Mouse (Mus musculus) liver, embryonic 14.5 days (tissue): Measurements from ENCODE around the gene Ptprcap.

Experiments
- CTCF ChIP-seq: IDR thresholded peaks from 2 replicates; pipeline ENCODE4 v1.5.1; 2016; ENCODE audit warnings: antibody characterized with exemption, low read depth, control low read depth
- EP300 ChIP-seq: IDR thresholded peaks from 2 replicates; pipeline ENCODE4 v1.6.1; 2016; ENCODE audit warnings: antibody characterized with exemption, low read depth

DNA sequence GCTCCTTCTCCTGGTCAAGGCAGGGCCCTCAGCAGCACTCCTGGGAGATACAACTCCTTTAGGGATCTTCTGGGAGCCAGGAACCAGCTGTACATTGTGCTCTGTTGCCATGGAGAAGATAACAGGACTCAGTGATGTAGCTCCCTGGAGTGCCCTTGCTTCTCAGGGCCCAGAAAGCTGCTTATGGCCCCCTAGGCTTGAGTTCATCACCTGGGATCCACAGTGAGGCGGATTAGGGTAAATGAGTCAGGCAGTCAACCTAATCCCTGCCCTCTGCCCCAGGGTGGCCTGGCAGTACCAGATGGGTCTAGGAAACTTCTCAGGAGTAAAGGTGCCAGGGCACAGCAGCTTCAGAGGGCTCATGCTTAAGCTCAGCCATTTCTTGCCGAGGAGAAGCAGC is 14.0 kb upstream of the Ptprcap start, which contains the start of gene Gpr152:
- TF ChIP-seq EP300, result no peak
- no peak for TF ChIP-seq CTCF
